Mouse (Mus musculus): ENCODE data around the gene Tmem186. TPM values are rescaled to one million over a fixed set of nuclear protein-coding genes. Genes with fewer than 3 reads are reported as not detected.

The Tmem186 gene
- 13.4 and 13.8 TPM in 2 replicates for polyA plus RNA-seq (2012; rRNA removed)

DNA sequence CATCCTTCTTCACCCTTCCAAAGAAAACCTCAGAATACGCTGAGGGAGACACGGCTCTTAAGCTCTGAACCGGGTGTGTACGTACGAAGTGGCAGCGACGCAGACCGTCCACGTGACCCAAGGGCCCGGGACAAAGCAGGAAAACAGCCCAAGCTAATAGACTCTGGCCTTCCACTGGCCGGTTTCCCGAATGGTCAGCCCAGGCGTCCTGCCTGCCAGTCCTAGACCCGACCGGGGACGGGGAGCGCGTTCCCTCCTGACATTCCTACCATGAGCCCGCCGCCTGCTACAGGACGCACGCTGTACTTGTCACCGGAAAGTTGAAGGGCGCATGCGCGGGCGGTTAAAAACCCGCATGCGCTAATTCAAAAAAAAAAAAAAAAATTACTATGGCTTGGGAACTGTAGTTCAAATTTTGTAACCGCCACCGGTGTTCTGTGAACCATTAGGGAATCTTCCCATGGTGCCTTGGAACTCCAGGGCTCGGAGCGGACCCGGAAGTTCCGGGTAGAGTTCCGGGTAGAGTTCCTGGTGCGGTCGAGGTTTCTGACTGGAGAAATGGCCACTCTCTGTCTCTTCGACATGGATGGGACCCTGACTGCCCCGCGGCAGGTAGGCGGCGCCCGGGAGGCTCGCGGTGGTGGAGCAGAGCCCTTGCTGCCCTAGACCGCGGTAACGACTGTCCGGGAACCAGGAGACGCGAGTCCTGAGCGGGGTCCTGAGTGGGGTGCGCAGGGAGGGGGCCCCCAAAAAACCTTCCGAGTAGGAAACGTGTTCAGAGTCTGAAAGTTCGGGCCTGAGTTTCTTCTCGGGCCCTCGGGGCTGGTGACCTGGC is at the start of gene Tmem186, which contains the start of gene Pmm2:
Tmem186 (minus strand) TSS at position 496 of the 835 bp plus-strand sequence.
Pmm2 (plus strand) TSS at position 458 of the 835 bp plus-strand sequence.
- TF ChIP-seq CTCF (conservative IDR thresholded peaks at IDR 0.05; ENCODE audit: insufficient read depth, insufficient read length, low read depth, low read length) (no peak), POLR2A (IDR thresholded peaks at IDR 0.05; ENCODE audit: low read depth, low read length) (peak; percentile 17)
- under 1% methylated on average over 59 of the region's 59 CpGs for WGBS
- peak; percentile 95 for DNase-seq

DNA sequence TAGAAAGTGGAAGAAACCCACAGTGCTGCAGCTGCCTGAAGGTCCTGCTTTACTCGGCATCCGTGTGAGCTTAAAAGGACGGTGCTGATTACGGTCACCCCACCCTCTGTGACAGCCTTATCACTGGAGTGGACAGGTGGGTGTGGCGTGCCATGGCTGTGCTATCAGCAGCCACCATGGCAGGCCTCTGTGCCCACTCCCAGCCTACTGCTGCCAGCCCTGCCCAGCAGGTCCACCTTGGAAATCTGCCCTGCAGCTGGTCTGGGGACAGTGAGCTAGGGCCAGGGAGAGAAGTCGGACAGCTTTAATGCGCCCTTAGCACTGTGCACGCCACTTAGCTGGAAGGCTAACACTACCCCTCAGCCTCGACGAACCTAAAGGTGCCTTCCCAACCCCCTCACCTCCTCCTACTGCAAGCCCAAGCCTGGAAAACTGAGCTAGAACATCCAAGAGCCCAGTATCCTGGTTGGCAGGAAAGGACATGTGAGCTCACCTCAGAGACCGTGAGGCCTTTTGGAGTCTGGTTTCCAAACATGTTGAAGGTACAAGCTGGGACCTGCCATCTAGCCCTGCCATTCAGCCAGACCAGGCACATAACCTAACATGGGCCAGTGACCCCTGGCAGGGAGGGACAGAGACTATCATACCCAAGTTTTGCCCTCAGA is 49.5 kb upstream of the Tmem186 start:
- 82% methylated on average over 11 of the region's 11 CpGs for WGBS

More for the DNA sequence above, at the start of gene Tmem186, which contains the start of gene Pmm2:
- Histone ChIP-seq H3K27me3 (replicated peaks; ENCODE audit: control insufficient read depth, insufficient read depth, low read length) (no peaks in the 10 kb centered on the region), H3K36me3 (ENCODE audit: control insufficient read depth, insufficient read depth, low read length) (no peaks in the 10 kb centered on the region), H3K27ac (ENCODE audit: insufficient read depth, low read depth, low read length) (peak within 1 kb of the TSS; percentile 73), H3K4me3 (ENCODE audit: insufficient read depth, low read depth, low read length) (peak within 1 kb of the TSS; percentile 91), H3K4me1 (ENCODE audit: control insufficient read depth, insufficient read depth, low read length) (no peaks in the 10 kb centered on the region; the same call in 1 of the 2 replicates)

DNA sequence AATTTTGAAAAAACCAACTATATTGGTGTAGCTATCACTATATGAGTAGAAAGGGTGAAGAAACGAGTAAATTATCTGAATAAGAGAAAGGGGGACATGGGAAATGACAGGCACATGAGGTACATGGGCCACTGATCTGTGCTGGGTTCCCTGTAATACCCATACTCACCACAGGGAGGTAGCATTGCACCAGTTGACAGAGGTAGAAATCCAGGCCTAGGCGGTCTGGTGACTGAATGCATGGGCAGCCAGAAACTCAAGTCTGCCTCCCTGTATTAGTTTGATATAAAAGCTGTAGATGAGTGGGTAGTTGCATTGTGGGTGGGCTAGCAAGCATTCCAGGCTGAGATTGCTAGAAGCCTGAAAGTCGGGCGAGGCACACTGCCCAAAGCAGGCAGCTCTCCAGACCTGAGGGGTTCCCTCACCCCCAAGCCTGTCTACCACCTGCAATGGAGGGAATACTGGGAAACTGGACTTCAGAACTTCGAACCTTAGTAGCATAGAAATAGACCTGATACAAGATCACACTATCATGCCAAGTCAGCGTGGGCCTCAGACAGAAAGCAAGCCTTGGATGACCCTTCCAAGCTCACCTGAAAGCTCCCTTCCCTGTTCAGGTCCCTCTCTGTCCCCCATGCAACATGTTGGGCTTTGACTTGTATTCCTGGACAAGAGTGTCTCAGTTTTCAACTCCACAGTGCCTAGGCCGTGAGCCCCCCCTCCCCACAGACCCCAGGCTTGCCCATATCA is 48.8 kb upstream of the Tmem186 start:
- WGBS, result 55% methylated on average over 7 of the region's 7 CpGs
- H3K4me1 ChIP-seq (ENCODE audit: control insufficient read depth, insufficient read depth, low read length), result peaks cover 4% of the 10 kb centered on the region
- no peak overlapping the region for H3K27ac ChIP-seq (ENCODE audit: insufficient read depth, low read depth, low read length)
- H3K4me3 ChIP-seq (ENCODE audit: insufficient read depth, low read depth, low read length), result no peak overlapping the region
- peaks cover 3% of the 10 kb centered on the region for H3K36me3 ChIP-seq (ENCODE audit: control insufficient read depth, insufficient read depth, low read length)
- DNase-seq, result peak; percentile 78
- no peak for TF ChIP-seq POLR2A (IDR thresholded peaks at IDR 0.05; ENCODE audit: low read depth, low read length)
- peak; percentile 97 for TF ChIP-seq CTCF (conservative IDR thresholded peaks at IDR 0.05; ENCODE audit: insufficient read depth, insufficient read length, low read depth, low read length)
- H3K27me3 ChIP-seq (replicated peaks; ENCODE audit: control insufficient read depth, insufficient read depth, low read length), result no peaks in the 10 kb centered on the region

More for the DNA sequence above, 49.5 kb upstream of the Tmem186 start:
- H3K36me3 ChIP-seq (ENCODE audit: control insufficient read depth, insufficient read depth, low read length), result peaks cover 5% of the 10 kb centered on the region
- TF ChIP-seq POLR2A (IDR thresholded peaks at IDR 0.05; ENCODE audit: low read depth, low read length) (no peak), CTCF (conservative IDR thresholded peaks at IDR 0.05; ENCODE audit: insufficient read depth, insufficient read length, low read depth, low read length) (no peak)
- H3K27ac ChIP-seq (ENCODE audit: insufficient read depth, low read depth, low read length), result no peak overlapping the region
- H3K4me1 ChIP-seq (ENCODE audit: control insufficient read depth, insufficient read depth, low read length), result peaks cover 4% of the 10 kb centered on the region
- no peak for DNase-seq
- no peak overlapping the region for H3K4me3 ChIP-seq (ENCODE audit: insufficient read depth, low read depth, low read length)
- no peaks in the 10 kb centered on the region for H3K27me3 ChIP-seq (replicated peaks; ENCODE audit: control insufficient read depth, insufficient read depth, low read length)

DNA sequence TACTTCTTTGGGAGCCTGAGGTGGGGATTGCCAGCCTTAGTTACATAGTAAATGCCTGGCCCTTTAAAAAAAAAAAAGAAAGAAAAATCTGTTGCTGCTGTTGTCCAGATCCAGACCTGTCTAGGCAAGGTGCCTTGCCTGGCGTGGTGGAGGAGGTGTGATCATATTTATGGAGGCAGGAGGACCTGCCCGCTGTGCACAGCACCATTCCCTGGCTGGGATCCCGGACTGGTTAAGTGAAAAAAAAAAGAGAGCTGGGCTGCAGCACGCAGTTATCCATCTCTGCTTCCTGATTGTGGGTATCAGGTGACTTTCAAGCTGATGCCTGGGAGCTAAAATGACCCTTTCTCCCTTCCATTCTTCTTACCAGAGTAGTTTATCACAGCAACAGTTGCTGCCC is 47.6 kb upstream of the Tmem186 start:
- WGBS, result 14% methylated on average over 4 of the region's 4 CpGs
- Histone ChIP-seq H3K27me3 (replicated peaks; ENCODE audit: control insufficient read depth, insufficient read depth, low read length) (no peaks in the 10 kb centered on the region), H3K4me3 (ENCODE audit: insufficient read depth, low read depth, low read length) (no peak overlapping the region), H3K36me3 (ENCODE audit: control insufficient read depth, insufficient read depth, low read length) (no peaks in the 10 kb centered on the region), H3K4me1 (ENCODE audit: control insufficient read depth, insufficient read depth, low read length) (peaks cover 4% of the 10 kb centered on the region), H3K27ac (ENCODE audit: insufficient read depth, low read depth, low read length) (no peak overlapping the region)
- no peak for TF ChIP-seq CTCF (conservative IDR thresholded peaks at IDR 0.05; ENCODE audit: insufficient read depth, insufficient read length, low read depth, low read length)
- TF ChIP-seq POLR2A (IDR thresholded peaks at IDR 0.05; ENCODE audit: low read depth, low read length), result no peak
- peak; percentile 56 for DNase-seq

DNA sequence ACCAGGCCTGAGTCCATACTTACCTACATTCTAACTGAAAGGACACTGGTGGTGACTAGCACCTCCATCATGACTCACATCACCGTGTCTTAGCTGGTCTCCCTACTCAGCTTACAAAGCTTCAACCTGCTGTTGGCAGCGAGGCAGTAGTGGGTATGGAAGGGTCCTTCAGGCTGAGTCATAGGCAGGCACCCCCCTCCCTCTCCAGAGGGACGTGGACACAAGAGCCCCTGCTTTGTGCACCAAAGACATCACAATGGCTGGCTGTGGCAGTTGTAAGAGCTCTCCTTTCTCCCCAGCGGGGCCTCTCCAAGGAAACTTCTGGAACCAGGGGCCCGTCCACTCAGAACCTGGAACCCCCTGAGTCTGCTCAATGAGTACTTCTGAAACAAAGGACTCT is 43.0 kb upstream of the Tmem186 start, which contains the start of gene Gm5767:
Gm5767 (plus strand) TSS at position 301 of the 400 bp plus-strand sequence.
- no peaks in the 10 kb centered on the region for H3K36me3 ChIP-seq (ENCODE audit: control insufficient read depth, insufficient read depth, low read length)
- no peak within 1 kb of the TSS for H3K27ac ChIP-seq (ENCODE audit: insufficient read depth, low read depth, low read length)
- DNase-seq, result no peak
- TF ChIP-seq CTCF (conservative IDR thresholded peaks at IDR 0.05; ENCODE audit: insufficient read depth, insufficient read length, low read depth, low read length), result no peak
- TF ChIP-seq POLR2A (IDR thresholded peaks at IDR 0.05; ENCODE audit: low read depth, low read length), result no peak
- H3K27me3 ChIP-seq (replicated peaks; ENCODE audit: control insufficient read depth, insufficient read depth, low read length), result no peaks in the 10 kb centered on the region
- no peaks in the 10 kb centered on the region; the same call in 1 of the 2 replicates for H3K4me1 ChIP-seq (ENCODE audit: control insufficient read depth, insufficient read depth, low read length)
- no peak within 1 kb of the TSS for H3K4me3 ChIP-seq (ENCODE audit: insufficient read depth, low read depth, low read length)
- WGBS, result 87% methylated on average over 5 of the region's 5 CpGs

DNA sequence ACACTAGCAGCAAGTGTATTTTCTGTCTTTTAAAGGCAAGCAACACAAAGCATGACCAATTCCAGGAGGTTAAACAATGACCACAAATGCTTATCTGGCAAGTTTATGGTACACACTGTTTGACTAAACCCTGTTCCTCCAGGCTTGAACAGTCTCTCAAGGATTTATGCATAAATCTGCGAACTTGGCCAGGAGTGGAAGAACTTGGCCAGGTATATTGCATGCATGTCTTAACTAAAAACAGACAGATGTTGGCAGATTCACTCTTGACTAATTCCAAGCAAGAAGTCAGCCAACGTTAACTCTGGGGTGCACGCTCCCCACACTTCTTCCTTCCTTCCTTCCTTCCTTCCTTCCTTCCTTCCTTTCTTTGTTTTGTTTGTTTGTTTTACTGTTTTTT is 42.3 kb upstream of the Tmem186 start:
- no peaks in the 10 kb centered on the region; the same call in 1 of the 2 replicates for H3K4me1 ChIP-seq (ENCODE audit: control insufficient read depth, insufficient read depth, low read length)
- H3K4me3 ChIP-seq (ENCODE audit: insufficient read depth, low read depth, low read length), result no peak overlapping the region
- H3K27me3 ChIP-seq (replicated peaks; ENCODE audit: control insufficient read depth, insufficient read depth, low read length), result no peaks in the 10 kb centered on the region
- no peaks in the 10 kb centered on the region for H3K36me3 ChIP-seq (ENCODE audit: control insufficient read depth, insufficient read depth, low read length)
- no peak for DNase-seq
- no peak for TF ChIP-seq POLR2A (IDR thresholded peaks at IDR 0.05; ENCODE audit: low read depth, low read length)
- TF ChIP-seq CTCF (conservative IDR thresholded peaks at IDR 0.05; ENCODE audit: insufficient read depth, insufficient read length, low read depth, low read length), result no peak
- H3K27ac ChIP-seq (ENCODE audit: insufficient read depth, low read depth, low read length), result no peak overlapping the region
- WGBS, result 41% methylated on average over 3 of the region's 3 CpGs
